Mouse (Mus musculus) liver, embryonic 14.5 days (tissue): Measurements from ENCODE around the gene Mgat5. TPM values are rescaled to one million over a fixed set of nuclear protein-coding genes. Genes with fewer than 3 reads are reported as not detected.

Experiments
- ATAC-seq: fragments of 200-750 bp; cut with Nextera tagmentation; 2 replicates; pipeline ENCODE4 v1.8.0; 2017; ENCODE audit warnings: moderate number of reproducible peaks, mild to moderate bottlenecking, moderate library complexity; ENCODE audit not compliant: insufficient read depth
- DNase-seq, 3 experiments: peaks; one replicate each; pipeline ENCODE4 v3.0.0-alpha.2; 2012 to 2013; ENCODE audit warnings: low read depth in 3 of 3, low spot score in 3 of 3
- H3K27ac ChIP-seq: fragments of 300-500 bp; sonication (generic); 2 replicates; pipeline ENCODE4 v1.5.1; 2014; ENCODE audit warnings: moderate library complexity, mild to moderate bottlenecking, control low read depth, inconsistent platforms
- H3K27me3 ChIP-seq: fragments of 300-500 bp; sonication (generic); 2 replicates; pipeline ENCODE4 v1.6.1; 2014; ENCODE audit warnings: mild to moderate bottlenecking, low read length, moderate library complexity; ENCODE audit not compliant: control insufficient read depth, insufficient read depth
- H3K36me3 ChIP-seq: fragments of 300-500 bp; sonication (generic); replicated peaks from 2 replicates; pipeline ENCODE4 v1.6.1; 2014; ENCODE audit warnings: low read depth; ENCODE audit not compliant: control insufficient read depth, insufficient read depth
- H3K4me1 ChIP-seq, 2 experiments: fragments of 200-500 bp in 1 of 2; fragments of 300-500 bp in 1 of 2; sonication (generic) in 1 of 2; replicated peaks; 2 replicates each; pipeline ENCODE4 v1.6.1; 2012 to 2014; ENCODE audit warnings: antibody characterized with exemption in 1 of 2, inconsistent platforms in 1 of 2, low read length in 1 of 2; ENCODE audit not compliant: control insufficient read depth in 2 of 2, insufficient read depth in 2 of 2
- H3K4me2 ChIP-seq: fragments of 300-500 bp; sonication (generic); 2 replicates; pipeline ENCODE4 v1.6.1; 2014; ENCODE audit warnings: low read depth, mild to moderate bottlenecking, control low read depth, moderate library complexity
- H3K4me3 ChIP-seq, 2 experiments: fragments of 200-500 bp in 1 of 2; fragments of 300-500 bp in 1 of 2; sonication (generic) in 1 of 2; 2 replicates each; pipeline ENCODE4 v1.5.1; 2012 to 2014; ENCODE audit warnings: low read depth in 2 of 2, low read length in 2 of 2, mild to moderate bottlenecking in 2 of 2, control low read depth in 1 of 2, inconsistent platforms in 1 of 2, moderate library complexity in 1 of 2; ENCODE audit not compliant: insufficient read depth in 1 of 2
- H3K9ac ChIP-seq: fragments of 300-500 bp; sonication (generic); replicated peaks from 2 replicates; pipeline ENCODE4 v1.6.1; 2014; ENCODE audit warnings: mild to moderate bottlenecking, control low read depth, moderate library complexity
- H3K9me3 ChIP-seq: fragments of 300-500 bp; sonication (generic); 2 replicates; pipeline ENCODE4 v1.6.1; 2016; ENCODE audit warnings: low read length, mixed read lengths; ENCODE audit not compliant: control insufficient read depth
- CTCF ChIP-seq: IDR thresholded peaks from 2 replicates; pipeline ENCODE4 v1.5.1; 2016; ENCODE audit warnings: antibody characterized with exemption, low read depth, control low read depth
- EP300 ChIP-seq: IDR thresholded peaks from 2 replicates; pipeline ENCODE4 v1.6.1; 2016; ENCODE audit warnings: antibody characterized with exemption, low read depth
- whole genome bisulfite sequencing: fragments of 180-500 bp; shearing (Covaris S2); extraction: QIAGEN DNeasy Blood & Tissue Kit; methylation state at CpG from one replicate; pipeline ENCODE4 v1.1.7; 2014; ENCODE audit not compliant: insufficient replicate concordance; 5-methylcytosine and 5-hydroxymethylcytosine counted together
- polyA plus RNA-seq, 2 experiments: library from polyadenylated mRNA; depleted of rRNA in 1 of 2; stranded (reverse) in 1 of 2; unstranded in 1 of 2; fragments of >200 nt; fragmentation: Nextera tagmentation in 1 of 2; extraction: Ambion mirVana in 1 of 2; gene quantifications; 2 replicates each; pipeline versions ENCODE4 v1.2.1 to v1.2.3; 2012 to 2014

The Mgat5 gene
- polyA plus RNA-seq, 2 experiments, result 0.62 to 0.67 TPM

DNA sequence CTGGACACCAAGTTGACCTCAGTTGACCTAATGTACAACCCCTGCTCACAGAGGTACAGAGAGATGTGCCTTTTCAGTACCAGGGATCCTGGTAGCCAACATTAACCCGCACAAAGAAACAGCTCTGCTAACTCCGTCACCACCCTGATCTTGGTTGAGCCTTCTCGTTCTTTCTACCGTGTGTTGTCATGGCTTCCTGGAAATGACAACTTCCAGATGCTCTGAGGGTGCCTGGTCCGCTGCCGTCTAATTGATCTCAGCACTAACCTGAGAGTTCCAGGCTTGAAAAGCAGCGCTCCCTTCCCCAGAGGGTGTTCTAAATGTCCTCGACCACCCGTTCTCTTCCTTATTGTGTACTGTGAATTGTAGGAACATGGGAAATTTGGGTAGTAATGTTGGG is 112.7 kb downstream of the Mgat5 start:
- 74% methylated on average over 9 of the region's 9 CpGs for WGBS
- no peak overlapping the region for H3K4me3 ChIP-seq
- TF ChIP-seq CTCF, result no peak
- TF ChIP-seq EP300, result no peak

DNA sequence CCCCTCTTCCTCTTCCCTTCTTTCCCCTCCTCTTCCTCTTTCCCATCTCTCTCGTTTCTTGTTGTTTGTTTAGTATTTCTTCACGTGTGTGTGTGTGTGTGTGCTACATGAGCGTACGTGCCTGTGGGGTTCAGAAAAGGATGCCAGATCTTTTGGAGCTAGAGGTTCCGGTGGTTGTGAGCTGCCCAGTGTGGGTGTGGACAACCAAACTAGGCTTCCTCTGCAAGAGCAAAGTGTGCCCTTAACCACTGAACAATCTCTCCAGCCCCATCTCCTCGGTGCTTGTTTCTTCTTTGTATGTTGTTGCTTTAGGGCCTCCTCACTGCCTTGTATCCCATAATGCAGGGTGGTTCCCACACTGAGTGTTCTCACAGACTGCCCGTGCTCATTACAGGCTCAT is 113.7 kb downstream of the Mgat5 start:
- DNase-seq, result no peak
- Histone ChIP-seq H3K36me3 (no peaks in the 10 kb centered on the region), H3K27ac (no peak overlapping the region), H3K27me3 (no peaks in the 10 kb centered on the region), H3K4me2 (no peak overlapping the region), H3K4me3 (no peak overlapping the region), H3K9ac (no peak overlapping the region), H3K4me1 (peaks cover 0 to 5% of the 10 kb centered on the region in 2 experiments; a peak in 2 of 4 replicates), H3K9me3 (no peaks in the 10 kb centered on the region)
- TF ChIP-seq CTCF (no peak), EP300 (no peak)
- WGBS, result 48% methylated on average over 7 of the region's 7 CpGs
- no peak for ATAC-seq

More for the DNA sequence above, 112.7 kb downstream of the Mgat5 start:
- DNase-seq (no peak), ATAC-seq (no peak)
- no peak overlapping the region for H3K4me2 ChIP-seq
- peaks cover 0 to 5% of the 10 kb centered on the region in 2 experiments; a peak in 2 of 4 replicates for H3K4me1 ChIP-seq
- H3K27ac ChIP-seq, result no peak overlapping the region
- no peaks in the 10 kb centered on the region for H3K27me3 ChIP-seq
- no peak overlapping the region for H3K9ac ChIP-seq
- H3K9me3 ChIP-seq, result no peaks in the 10 kb centered on the region
- H3K36me3 ChIP-seq, result no peaks in the 10 kb centered on the region

DNA sequence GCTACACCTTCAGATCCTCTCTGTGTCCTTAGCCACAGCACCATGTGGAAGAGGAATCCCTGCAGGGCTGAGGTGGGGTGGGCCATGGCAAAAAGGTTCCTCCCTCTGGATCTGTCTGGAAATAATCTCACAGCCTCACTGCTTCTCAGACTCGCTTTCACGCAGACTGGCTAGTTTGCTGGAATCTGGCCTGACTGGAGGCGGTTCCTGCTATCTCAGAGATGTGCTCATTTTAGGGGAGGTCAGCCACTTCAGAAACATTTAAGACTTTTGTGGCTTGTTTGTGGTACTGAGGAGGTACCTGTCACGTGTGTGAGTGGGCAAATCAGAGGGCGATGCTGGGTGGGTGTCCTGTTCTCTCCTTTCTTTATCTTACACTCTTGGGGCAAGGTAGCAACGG is 115.0 kb downstream of the Mgat5 start:
- Histone ChIP-seq H3K4me2 (no peak overlapping the region), H3K36me3 (no peaks in the 10 kb centered on the region), H3K9me3 (no peaks in the 10 kb centered on the region), H3K27me3 (no peaks in the 10 kb centered on the region), H3K4me1 (peaks cover 0 to 5% of the 10 kb centered on the region in 2 experiments; a peak in 2 of 4 replicates), H3K9ac (no peak overlapping the region), H3K27ac (no peak overlapping the region), H3K4me3 (no peak overlapping the region)
- TF ChIP-seq CTCF, result no peak
- TF ChIP-seq EP300, result no peak
- WGBS, result 59% methylated on average over 6 of the region's 6 CpGs
- DNase-seq (no peak), ATAC-seq (no peak)

DNA sequence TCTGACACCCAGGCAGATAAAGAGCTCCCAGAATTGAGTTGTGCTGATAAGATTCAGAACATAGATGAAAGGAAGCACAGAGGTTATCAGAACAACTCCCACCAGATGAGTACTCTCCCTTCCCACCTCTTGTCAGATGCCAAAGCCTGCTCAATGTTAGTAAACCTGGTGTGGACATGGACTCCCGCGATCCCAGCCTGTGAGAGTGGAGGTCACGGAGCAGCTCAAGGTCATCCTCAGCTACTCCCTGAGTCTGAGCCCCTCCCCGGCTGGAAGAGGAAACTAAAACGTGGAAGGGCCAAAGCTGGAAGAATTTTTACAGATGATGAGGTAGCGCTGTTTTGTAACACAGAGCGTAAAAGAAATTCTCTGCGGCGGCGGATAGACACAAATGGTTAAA is 116.1 kb downstream of the Mgat5 start:
- no peaks in the 10 kb centered on the region for H3K27me3 ChIP-seq
- TF ChIP-seq EP300 (no peak), CTCF (no peak)
- H3K4me1 ChIP-seq, result peaks cover 0 to 5% of the 10 kb centered on the region in 2 experiments; a peak in 2 of 4 replicates
- 78% methylated on average over 10 of the region's 10 CpGs for WGBS
- no peak overlapping the region for H3K9ac ChIP-seq
- DNase-seq (no peak), ATAC-seq (no peak)
- H3K4me2 ChIP-seq, result no peak overlapping the region
- no peaks in the 10 kb centered on the region for H3K9me3 ChIP-seq
- no peak overlapping the region for H3K4me3 ChIP-seq
- H3K27ac ChIP-seq, result no peak overlapping the region
- H3K36me3 ChIP-seq, result no peaks in the 10 kb centered on the region

DNA sequence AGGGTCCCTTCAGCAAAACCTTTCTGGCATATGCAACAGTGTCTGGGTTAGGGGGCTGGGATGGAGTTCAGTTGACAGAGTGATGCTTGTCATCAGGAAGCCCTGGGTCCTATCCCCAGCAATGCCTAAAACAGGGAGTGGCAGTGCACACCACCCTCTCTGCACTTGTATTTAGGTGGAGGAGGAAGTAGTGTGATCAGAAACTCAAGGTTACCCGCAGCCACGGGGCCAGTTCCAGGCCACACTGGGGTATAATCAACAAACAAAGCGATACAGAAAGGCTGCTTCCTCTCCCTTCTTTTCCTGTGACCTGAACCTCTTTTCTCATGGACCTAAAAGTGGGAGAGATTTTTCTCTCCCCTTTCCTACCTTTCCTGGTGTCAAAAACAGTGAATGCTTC is 116.8 kb downstream of the Mgat5 start:
- H3K27me3 ChIP-seq, result no peaks in the 10 kb centered on the region
- no peak overlapping the region for H3K4me2 ChIP-seq
- no peak for DNase-seq
- WGBS, result 12% methylated on average over 3 of the region's 3 CpGs
- no peak overlapping the region for H3K4me3 ChIP-seq
- H3K4me1 ChIP-seq, result peaks cover 0 to 5% of the 10 kb centered on the region in 2 experiments; a peak in 2 of 4 replicates
- no peak for ATAC-seq
- no peaks in the 10 kb centered on the region for H3K9me3 ChIP-seq
- no peak overlapping the region for H3K27ac ChIP-seq
- no peak overlapping the region for H3K9ac ChIP-seq
- no peaks in the 10 kb centered on the region for H3K36me3 ChIP-seq
- TF ChIP-seq CTCF (no peak), EP300 (no peak)
